Mouse (Mus musculus) cerebellum, postnatal 36 days (tissue): Measurements from ENCODE around the gene Zic2.

Experiments
- DNase-seq, 2 experiments: peaks; one replicate each; pipeline ENCODE4 v3.0.0; 2021 to 2022; ENCODE audit warnings: mixed read lengths in 2 of 2

The Zic2 gene

GRCm38 (mm10) chr14:122509058-122509457 is 33.8 kb downstream of the Zic2 start:
- DNase-seq = no peak

- DNase-seq = no peak
These were observed 36.3 kb downstream of the Zic2 start for GRCm38 (mm10) chr14:122511519-122511918.

- no peak for DNase-seq
These were observed 38.3 kb downstream of the Zic2 start for GRCm38 (mm10) chr14:122513511-122514036.

GRCm38 (mm10) chr14:122528475-122528874 is 53.2 kb downstream of the Zic2 start:
- no peak for DNase-seq
